Mouse (Mus musculus): ENCODE results near the gene Atp6v1c2. TPM values are rescaled to one million over a fixed set of nuclear protein-coding genes. Genes with fewer than 3 reads are reported as not detected.

The Atp6v1c2 gene
- polyA plus RNA-seq, 2 experiments: 0.09 to 0.19 TPM

DNA sequence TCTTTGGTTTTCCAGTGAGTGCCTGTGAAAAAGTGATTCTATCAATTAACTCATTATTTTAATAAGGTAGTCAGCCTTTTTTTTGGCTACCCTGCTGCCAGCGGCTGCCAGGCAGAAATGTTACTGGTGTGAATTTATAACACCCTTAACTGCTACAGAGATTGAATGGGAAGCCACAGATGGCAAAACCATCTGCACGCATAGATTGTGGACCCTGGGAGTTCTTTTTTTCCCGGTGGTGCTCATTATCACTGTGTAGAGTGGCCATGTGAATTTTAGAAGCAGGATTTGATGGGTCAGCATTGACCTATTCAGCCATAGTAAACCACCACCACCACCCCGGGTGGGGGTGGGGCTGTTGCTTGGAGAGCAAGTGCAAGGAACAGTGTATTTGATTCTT is 61.8 kb downstream of the Atp6v1c2 start:
- no peak for TF ChIP-seq POLR2A (IDR thresholded peaks at IDR 0.05; ENCODE audit: borderline replicate concordance, extremely low read depth, insufficient read depth, insufficient read length)
- Histone ChIP-seq H3K4me3 (replicated peaks; ENCODE audit: low read length) (peak overlapping the region; percentile 87), H3K27me3 (ENCODE audit: control insufficient read depth, insufficient read depth, low read length) (no peaks in the 10 kb centered on the region), H3K36me3 (ENCODE audit: control insufficient read depth, insufficient read depth, low read length) (peaks cover 35% of the 10 kb centered on the region), H3K9ac (ENCODE audit: low read depth, low read length, severe bottlenecking) (peak overlapping the region; percentile 92), H3K9me3 (ENCODE audit: control insufficient read depth, low read length) (no peaks in the 10 kb centered on the region), H3K4me2 (replicated peaks; ENCODE audit: low read depth, low read length, severe bottlenecking) (peak overlapping the region; percentile 78), H3K27ac (replicated peaks; ENCODE audit: low read depth, low read length) (0 out of 2 replicates have a peak overlapping the region, but pooled peaks have one; percentile 70), H3K4me1 (ENCODE audit: control insufficient read depth, insufficient read depth, low read length) (peaks cover 24% of the 10 kb centered on the region)
- DNase-seq (ENCODE audit: low spot score) (no peak), ATAC-seq (ENCODE audit: low FRiP score, low read depth) (no peak)
- 16% methylated on average over 4 of the region's 4 CpGs for WGBS

DNA sequence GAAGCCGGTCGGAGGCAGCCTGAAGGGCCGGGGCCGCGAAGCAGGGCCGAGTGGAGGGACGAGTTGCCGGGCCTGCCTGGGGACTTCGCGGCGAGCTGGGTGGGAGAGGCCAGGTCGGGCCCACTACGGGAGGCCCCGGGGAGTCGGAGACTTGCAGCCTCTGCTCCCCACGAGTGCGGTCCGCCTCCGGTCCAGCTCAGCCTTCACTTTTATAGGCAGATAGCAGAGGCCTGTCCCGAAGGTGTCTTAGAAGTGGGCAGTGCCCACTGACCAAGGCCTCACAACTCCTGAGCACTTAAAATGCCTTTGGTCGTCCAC is 62.5 kb downstream of the Atp6v1c2 start:
- no peak for TF ChIP-seq POLR2A (IDR thresholded peaks at IDR 0.05; ENCODE audit: borderline replicate concordance, extremely low read depth, insufficient read depth, insufficient read length)
- Histone ChIP-seq H3K9ac (ENCODE audit: low read depth, low read length, severe bottlenecking) (peak overlapping the region; percentile 92), H3K27ac (replicated peaks; ENCODE audit: low read depth, low read length) (peak overlapping the region; percentile 70), H3K9me3 (ENCODE audit: control insufficient read depth, low read length) (no peaks in the 10 kb centered on the region), H3K4me2 (replicated peaks; ENCODE audit: low read depth, low read length, severe bottlenecking) (peak overlapping the region; percentile 78), H3K36me3 (ENCODE audit: control insufficient read depth, insufficient read depth, low read length) (peaks cover 28% of the 10 kb centered on the region), H3K4me1 (ENCODE audit: control insufficient read depth, insufficient read depth, low read length) (peaks cover 24% of the 10 kb centered on the region), H3K27me3 (ENCODE audit: control insufficient read depth, insufficient read depth, low read length) (no peaks in the 10 kb centered on the region), H3K4me3 (replicated peaks; ENCODE audit: low read length) (peak overlapping the region; percentile 87)
- no peak for DNase-seq (ENCODE audit: low spot score)
- 0% methylated on average over 15 of the region's 21 CpGs for WGBS
- ATAC-seq (ENCODE audit: low FRiP score, low read depth): peak; percentile 68

DNA sequence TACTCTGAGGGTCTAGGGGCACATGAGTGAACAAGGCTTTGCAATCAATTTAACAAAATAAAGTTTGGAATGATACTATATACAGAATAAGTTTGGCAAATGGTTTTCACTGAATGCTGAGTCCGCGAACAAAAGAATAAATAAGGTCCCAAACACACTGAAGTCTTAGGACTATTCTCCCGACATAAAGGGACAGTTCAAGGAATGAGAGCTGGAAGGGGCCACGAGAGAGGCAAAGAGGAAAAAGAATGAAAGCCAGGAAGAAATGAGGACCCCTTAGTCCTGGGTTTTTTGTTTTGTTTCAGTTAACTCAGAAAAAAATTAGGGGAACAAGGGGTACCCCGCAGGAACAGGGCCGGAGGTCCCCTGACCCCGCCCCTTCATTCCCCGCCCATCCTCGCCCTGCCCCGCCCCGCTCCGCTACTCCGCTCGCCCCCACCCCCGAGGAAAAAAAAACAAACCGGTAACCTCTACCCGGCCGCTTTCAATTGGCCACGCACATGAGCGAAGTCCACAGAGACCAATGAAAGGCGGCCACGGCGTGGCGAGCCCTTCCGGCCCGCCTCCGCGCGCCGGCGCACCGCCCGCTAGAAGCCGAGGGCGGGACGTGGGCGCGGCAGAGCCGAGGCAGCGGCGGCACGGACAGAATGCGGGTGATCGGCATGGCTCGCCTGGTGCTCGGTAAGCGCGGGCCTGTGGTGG is 63.0 kb downstream of the Atp6v1c2 start, which contains the start of gene Pdia6:
Gene Pdia6 (plus strand): TSS at position 575 of the 702 bp plus-strand sequence.
- peak within 1 kb of the TSS; percentile 92 for H3K9ac ChIP-seq (ENCODE audit: low read depth, low read length, severe bottlenecking)
- H3K9me3 ChIP-seq (ENCODE audit: control insufficient read depth, low read length): no peaks in the 10 kb centered on the region
- peak within 1 kb of the TSS; percentile 78 for H3K4me2 ChIP-seq (replicated peaks; ENCODE audit: low read depth, low read length, severe bottlenecking)
- no peaks in the 10 kb centered on the region for H3K27me3 ChIP-seq (ENCODE audit: control insufficient read depth, insufficient read depth, low read length)
- TF ChIP-seq POLR2A (IDR thresholded peaks at IDR 0.05; ENCODE audit: borderline replicate concordance, extremely low read depth, insufficient read depth, insufficient read length): peak; percentile 93; the same call in 1 of the 2 replicates
- H3K27ac ChIP-seq (replicated peaks; ENCODE audit: low read depth, low read length): peak within 1 kb of the TSS; percentile 70
- DNase-seq (ENCODE audit: low spot score): peak; percentile 96
- H3K4me1 ChIP-seq (ENCODE audit: control insufficient read depth, insufficient read depth, low read length): peaks cover 22% of the 10 kb centered on the region
- 3% methylated on average over 32 of the region's 48 CpGs for WGBS
- peaks cover 23% of the 10 kb centered on the region for H3K36me3 ChIP-seq (ENCODE audit: control insufficient read depth, insufficient read depth, low read length)
- peak; percentile 99 for ATAC-seq (ENCODE audit: low FRiP score, low read depth)
- peak within 1 kb of the TSS; percentile 87 for H3K4me3 ChIP-seq (replicated peaks; ENCODE audit: low read length)

DNA sequence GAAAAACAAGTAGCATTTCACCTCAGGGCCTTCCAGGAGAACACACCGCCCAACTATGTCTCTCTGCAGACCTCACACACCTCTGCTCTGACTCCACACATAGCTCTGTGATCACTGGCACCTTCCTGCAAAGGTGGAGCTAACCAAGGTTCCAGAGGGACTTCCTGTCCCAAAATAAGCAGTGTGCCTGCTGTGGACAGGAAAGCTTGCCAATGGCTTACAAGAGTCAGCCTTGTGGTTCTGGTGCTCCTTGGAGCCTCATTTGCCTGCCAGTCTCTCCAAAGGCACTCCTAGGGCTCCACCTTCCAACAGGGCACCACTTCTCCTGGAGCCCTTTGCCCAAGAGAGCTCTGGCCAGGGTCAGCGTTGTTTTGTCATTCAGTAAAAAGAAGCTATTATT is 64.3 kb downstream of the Atp6v1c2 start:
- Histone ChIP-seq H3K27ac (replicated peaks; ENCODE audit: low read depth, low read length) (no peak overlapping the region), H3K9me3 (ENCODE audit: control insufficient read depth, low read length) (no peaks in the 10 kb centered on the region), H3K27me3 (ENCODE audit: control insufficient read depth, insufficient read depth, low read length) (no peaks in the 10 kb centered on the region), H3K4me3 (replicated peaks; ENCODE audit: low read length) (no peak overlapping the region), H3K9ac (ENCODE audit: low read depth, low read length, severe bottlenecking) (no peak overlapping the region), H3K4me1 (ENCODE audit: control insufficient read depth, insufficient read depth, low read length) (peaks cover 17% of the 10 kb centered on the region), H3K4me2 (replicated peaks; ENCODE audit: low read depth, low read length, severe bottlenecking) (no peak overlapping the region), H3K36me3 (ENCODE audit: control insufficient read depth, insufficient read depth, low read length) (peaks cover 11% of the 10 kb centered on the region; the same call in 1 of the 2 replicates)
- DNase-seq (ENCODE audit: low spot score) (no peak), ATAC-seq (ENCODE audit: low FRiP score, low read depth) (no peak)
- 73% methylated on average over 2 of the region's 2 CpGs for WGBS
- no peak for TF ChIP-seq POLR2A (IDR thresholded peaks at IDR 0.05; ENCODE audit: borderline replicate concordance, extremely low read depth, insufficient read depth, insufficient read length)

DNA sequence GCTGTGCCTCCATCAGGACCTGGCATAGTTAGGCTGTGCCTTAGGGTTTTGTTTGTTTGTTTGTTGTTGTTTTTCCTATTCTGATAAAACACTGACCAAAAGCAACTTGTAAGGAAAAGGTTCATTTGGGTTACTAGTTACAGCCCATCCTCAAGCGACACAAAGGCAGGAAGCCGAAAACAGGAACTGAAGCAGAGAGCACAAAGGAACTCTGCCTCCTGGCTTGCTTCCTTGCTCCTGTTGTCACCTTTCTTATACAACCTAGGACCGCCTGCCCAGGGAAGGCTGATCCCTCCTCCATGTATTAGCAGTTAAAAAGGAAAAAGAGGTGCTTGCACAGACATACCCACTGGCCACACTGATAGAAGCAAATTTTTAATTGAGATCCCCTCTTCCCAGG is 65.3 kb downstream of the Atp6v1c2 start:
- Histone ChIP-seq H3K36me3 (ENCODE audit: control insufficient read depth, insufficient read depth, low read length) (0 out of 2 replicates have a peak, but pooled peaks cover 4% of the 10 kb centered on the region), H3K4me3 (replicated peaks; ENCODE audit: low read length) (no peak overlapping the region), H3K9me3 (ENCODE audit: control insufficient read depth, low read length) (no peaks in the 10 kb centered on the region), H3K27me3 (ENCODE audit: control insufficient read depth, insufficient read depth, low read length) (no peaks in the 10 kb centered on the region), H3K9ac (ENCODE audit: low read depth, low read length, severe bottlenecking) (no peak overlapping the region), H3K4me2 (replicated peaks; ENCODE audit: low read depth, low read length, severe bottlenecking) (no peak overlapping the region), H3K27ac (replicated peaks; ENCODE audit: low read depth, low read length) (no peak overlapping the region), H3K4me1 (ENCODE audit: control insufficient read depth, insufficient read depth, low read length) (peaks cover 10% of the 10 kb centered on the region)
- no peak for ATAC-seq (ENCODE audit: low FRiP score, low read depth)
- WGBS: 77% methylated on average over 3 of the region's 3 CpGs
- no peak for DNase-seq (ENCODE audit: low spot score)
- TF ChIP-seq POLR2A (IDR thresholded peaks at IDR 0.05; ENCODE audit: borderline replicate concordance, extremely low read depth, insufficient read depth, insufficient read length): no peak
